Mouse (Mus musculus) neural tube, embryonic 10.5 days (tissue): ENCODE data around the gene Flt3l.

Experiments used
- DNase-seq: peaks from one replicate; pipeline ENCODE4 v3.0.0-alpha.2; 2017; ENCODE audit warnings: low spot score; ENCODE audit errors: extremely low spot score

Flt3l gene

DNA sequence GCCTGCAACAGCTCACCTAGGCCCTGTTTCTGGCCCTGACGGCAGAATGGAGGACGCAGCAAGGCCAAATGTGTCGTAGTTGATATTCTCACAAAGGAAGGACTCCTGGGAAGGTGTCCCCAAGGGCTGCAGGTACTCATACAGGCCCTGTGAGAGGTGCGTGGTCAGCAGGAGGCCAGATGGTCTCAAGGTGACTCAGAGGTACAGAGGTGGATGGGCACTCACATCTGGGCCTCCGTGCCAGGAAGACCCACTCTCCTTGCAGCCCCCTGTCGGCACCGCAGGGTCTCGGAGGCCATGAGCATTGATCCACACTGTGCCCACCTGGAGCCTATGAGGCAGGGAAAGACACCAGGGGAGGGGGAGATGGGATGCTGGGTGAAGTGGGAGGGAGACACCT is 9.2 kb upstream of the Flt3l start:
- no peak for DNase-seq

- no peak for DNase-seq
These were observed 8.3 kb upstream of the Flt3l start for GRCm38 (mm10) chr7:45144368-45145174.

DNA sequence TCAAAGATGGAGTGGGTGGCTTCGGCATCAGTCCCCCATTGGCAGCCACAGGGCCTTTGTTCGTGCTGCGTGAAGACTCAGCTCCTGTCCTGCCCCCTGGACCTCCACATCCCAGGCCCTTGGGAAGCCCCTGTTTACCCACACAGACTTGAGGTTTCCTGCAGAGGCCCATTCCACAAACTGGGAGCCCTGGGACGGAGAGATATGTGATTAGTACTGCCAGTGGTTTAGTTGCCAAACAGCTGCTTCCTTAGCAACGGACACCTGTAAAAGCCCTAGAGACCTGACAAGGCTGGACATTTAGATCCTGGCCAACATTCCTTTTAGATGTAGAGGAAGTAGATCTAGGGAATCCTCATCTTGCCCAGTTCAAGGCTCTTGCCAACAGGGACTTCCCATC is 5.7 kb upstream of the Flt3l start:
- DNase-seq, result no peak

GRCm38 (mm10) chr7:45141319-45141718 is 5.1 kb upstream of the Flt3l start:
- DNase-seq, result no peak

GRCm38 (mm10) chr7:45139904-45140723 is 3.9 kb upstream of the Flt3l start:
- DNase-seq, result no peak

GRCm38 (mm10) chr7:45138403-45138802 is 2.2 kb upstream of the Flt3l start:
- no peak for DNase-seq

- no peak for DNase-seq
These were observed 1.2 kb upstream of the Flt3l start for GRCm38 (mm10) chr7:45137171-45138006.

- no peak for DNase-seq
These were observed 862 bp downstream of the Flt3l start for GRCm38 (mm10) chr7:45135370-45135769.

GRCm38 (mm10) chr7:45134544-45135026 is 1.6 kb downstream of the Flt3l start:
- no peak for DNase-seq

DNA sequence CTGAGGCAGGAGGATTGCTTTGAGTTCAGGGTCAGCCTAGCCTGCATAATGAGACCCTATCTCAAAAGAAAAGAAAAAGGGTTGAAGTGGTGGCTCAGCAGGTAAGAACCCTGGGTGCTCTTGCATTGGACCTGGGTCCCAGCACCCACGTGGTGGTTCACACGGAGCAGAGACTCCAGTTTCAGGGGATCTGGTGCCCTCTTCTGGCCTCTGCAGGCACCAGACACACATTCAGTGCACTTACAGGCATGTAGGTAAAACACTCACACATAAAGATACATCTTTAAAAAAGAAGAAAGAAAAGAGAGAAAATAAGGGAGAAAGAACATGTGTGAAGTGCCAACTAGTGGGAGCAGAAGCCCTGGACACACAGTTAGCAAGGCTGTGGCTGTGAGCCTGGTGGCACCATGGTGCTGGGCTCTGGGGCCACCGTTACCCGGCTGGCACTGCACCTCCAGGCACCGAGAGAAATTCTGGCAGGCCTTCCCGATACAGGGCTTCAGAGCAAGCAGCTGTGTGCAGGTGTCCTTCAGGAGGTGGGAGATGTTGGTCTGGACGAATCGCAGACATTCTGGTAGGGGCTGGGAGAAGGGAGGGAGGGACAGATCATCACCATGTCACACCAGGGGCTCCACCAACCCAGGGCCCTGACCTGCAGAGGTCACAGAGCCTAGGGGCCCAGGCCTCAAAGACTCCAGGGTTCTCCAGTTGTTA is 2.6 kb downstream of the Flt3l start:
- DNase-seq, result no peak

DNA sequence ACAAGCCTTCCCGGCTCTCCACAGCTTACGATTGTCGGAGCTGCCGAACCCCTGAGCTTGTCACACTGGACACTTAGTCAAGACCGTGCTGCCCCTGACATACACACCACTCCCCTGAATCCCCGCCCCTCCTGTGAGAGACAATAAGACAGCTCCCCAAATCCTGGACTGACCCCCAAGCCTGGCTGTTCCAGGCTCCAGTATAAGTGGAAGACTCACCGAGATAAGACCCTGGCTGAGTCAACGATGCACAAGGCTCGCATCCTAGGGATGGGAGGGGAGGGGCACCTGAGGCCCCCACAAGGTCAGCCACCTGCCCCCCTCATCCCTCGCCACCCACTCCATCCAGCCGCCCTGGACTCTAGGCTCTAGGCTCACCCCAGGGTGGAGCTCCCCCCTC is 4.4 kb downstream of the Flt3l start:
- DNase-seq, result no peak

- no peak for DNase-seq
These were observed 6.3 kb downstream of the Flt3l start for GRCm38 (mm10) chr7:45129776-45130512.

DNA sequence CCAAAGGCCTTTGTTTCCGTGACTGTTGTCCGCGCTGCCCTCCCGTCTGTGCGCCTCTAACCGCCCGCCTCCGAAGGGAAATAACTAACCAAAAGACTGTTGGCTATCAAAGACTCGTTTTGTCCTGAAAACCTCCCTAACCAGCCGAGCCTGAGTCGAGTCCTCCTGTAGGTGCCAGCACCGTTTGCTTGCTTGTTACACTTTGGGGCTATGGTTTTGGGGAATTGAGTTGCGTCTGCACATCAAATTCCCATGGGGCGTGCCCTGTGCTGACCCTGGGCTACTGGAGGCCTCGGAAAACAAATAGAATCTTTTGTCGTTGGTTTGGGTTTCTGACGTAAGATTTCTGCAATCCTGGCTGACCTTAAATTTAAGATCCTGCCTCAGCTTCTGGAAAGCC is 6.9 kb downstream of the Flt3l start:
- DNase-seq, result no peak

- peak; percentile 96 for DNase-seq
These were observed 7.5 kb downstream of the Flt3l start, which contains the start of gene Rpl13a for GRCm38 (mm10) chr7:45128624-45129246. Gene Rpl13a (minus strand): TSS chr7:45128761.

DNA sequence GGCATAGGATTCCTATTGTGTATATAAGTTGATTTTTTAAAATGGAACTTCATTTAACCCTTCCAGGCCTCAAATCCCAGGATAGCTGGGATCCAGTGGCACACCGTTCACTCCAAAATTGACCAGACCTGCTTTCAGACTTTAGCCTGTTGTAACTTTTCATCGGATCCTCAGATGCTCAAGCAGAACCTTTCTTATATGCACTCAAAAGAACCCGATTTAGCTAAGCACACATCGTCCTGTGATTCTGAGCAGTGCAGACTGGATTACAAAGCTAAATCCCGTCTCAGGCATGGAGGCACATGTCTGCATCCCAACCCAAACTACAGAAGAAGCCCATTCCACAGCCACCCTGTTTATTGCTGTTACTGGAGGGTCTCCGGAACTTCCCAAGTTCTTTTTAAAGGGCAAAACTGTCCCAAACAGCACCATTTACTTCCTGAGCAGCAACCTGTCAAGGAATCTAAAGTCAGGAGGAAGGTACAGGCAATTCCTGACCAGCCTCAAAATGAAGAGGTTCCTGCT is 8.5 kb downstream of the Flt3l start:
- no peak for DNase-seq

DNA sequence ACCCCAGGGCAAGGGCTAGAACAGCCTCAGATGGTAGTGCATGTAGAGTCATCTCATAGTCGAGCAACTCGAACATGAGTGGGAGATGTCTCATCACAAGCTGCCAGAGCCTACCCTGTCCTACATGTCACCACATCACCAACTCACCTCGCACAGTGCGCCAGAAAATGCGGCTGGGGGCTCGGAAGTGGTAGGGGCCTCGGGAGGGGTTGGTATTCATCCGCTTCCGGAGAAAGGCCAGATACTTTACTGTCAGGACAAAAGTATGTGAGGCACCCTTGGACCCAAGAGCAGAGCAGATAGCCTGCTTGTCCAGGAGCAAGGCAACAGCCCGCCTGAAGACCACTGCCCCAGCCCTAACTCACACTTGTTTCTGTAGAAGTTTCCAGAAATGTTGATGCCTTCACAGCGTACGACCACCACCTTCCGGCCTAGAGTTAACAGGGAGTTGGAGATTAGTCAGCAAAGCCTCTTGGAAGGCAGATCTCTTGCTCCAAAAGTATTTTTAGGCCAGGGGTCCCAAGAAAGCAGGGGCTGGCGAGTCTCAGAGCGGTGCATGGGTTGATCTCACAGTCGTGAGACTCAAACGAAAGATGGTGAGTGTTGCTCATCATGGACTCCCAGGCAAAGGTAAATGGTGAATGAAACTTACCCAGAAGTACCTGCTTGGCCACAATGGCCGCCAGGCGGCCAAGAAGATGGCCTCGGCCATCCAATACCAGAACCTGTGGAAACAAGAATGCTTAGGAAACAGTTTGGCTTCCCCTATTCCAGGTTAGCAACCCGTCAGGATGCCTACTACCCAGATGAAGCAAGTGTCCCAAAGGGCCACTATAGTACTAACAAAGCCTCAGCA is 9.2 kb downstream of the Flt3l start:
- peak; percentile 47 for DNase-seq

DNA sequence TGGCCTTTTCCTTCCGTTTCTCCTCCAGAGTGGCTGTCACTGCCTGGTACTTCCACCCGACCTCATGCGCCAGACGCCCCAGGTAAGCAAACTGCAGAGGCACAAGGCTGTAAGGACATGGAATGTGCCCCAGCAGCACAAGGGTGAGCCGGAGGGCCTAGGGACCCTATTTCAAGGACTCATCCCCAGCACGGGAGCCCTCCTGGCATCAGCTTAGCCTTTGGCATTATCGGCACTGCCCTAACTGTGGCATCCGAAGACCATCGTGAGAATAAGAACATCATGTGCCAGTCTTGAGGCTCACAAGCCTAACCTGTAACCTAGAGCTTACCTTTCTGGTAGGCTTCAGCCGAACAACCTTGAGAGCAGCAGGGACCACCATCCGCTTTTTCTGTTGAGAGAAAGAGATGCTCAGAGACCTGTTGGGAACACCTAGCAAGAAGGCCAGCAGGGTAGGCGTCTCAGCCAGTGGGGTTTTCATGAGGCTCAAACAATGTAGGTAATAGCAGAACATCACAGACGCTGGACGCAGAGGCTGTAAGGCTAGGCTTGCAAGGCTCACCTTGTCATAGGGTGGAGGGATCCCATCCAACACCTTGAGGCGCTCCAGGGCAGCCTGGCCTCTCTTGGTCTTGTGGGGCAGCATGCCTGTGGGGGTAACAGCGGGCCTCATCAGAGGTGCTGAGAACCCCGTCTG is 9.9 kb downstream of the Flt3l start:
- no peak for DNase-seq

- DNase-seq, result peak; percentile 44
These were observed 10.6 kb downstream of the Flt3l start for GRCm38 (mm10) chr7:45125649-45126048.
